9 mouse cellular contexts compared by ENCODE assay signal in genomic region chr2:31846692-31847660, GRCm38 (mm10). TPM values are rescaled to one million over a fixed set of nuclear protein-coding genes. Genes with fewer than 3 reads are reported as not detected.
DNase-seq lines count a peak whose midpoint lies in the region; ATAC-seq and TF ChIP-seq lines count a peak whose summit lies in the region.
"Had no signal": no experiment of that assay in that cellular context is flagged by ENCODE, and none has a peak within 500 bp of the region (broad histone marks: within the 10 kb centered on the region; RNA-seq: fewer than 3 reads in every experiment).

No protein-coding gene starts in this region.

- H3K27me3 ChIP-seq in heart, embryonic 11.5 days (ENCODE audit: control insufficient read depth, insufficient read depth, low read length), result peaks cover 53% of the 10 kb centered on the region
- H3K27me3 ChIP-seq in ES-Bruce4 (ENCODE audit: control insufficient read depth, insufficient read depth, low read length, poor library complexity, severe bottlenecking), result peaks cover 11% of the 10 kb centered on the region
- H3K27me3 ChIP-seq in hindbrain, embryonic 14.5 days (ENCODE audit: control insufficient read depth, insufficient read depth, low read length), result peaks cover 33% of the 10 kb centered on the region
- H3K27me3 ChIP-seq in midbrain, embryonic 16.5 days (ENCODE audit: control insufficient read depth, insufficient read depth, low read depth, low read length), result peaks cover 18% of the 10 kb centered on the region
- peaks cover 25% of the 10 kb centered on the region for H3K27me3 ChIP-seq in heart, adult 2 months (ENCODE audit: control insufficient read depth, insufficient read depth, low read length)

- no peak for DNase-seq in heart, postnatal 10 days
- DNase-seq in hindbrain, embryonic 14.5 days (ENCODE audit: low spot score), result no peak
- DNase-seq in right cerebral cortex, postnatal 10 days (ENCODE audit: low spot score in 2 of 2), result no peak
- no peak for DNase-seq in right cerebral cortex, postnatal 14 days
- no peak for DNase-seq in heart, adult 2 months

- H3K4me2 ChIP-seq in heart, embryonic 11.5 days, result peak overlapping the region; percentile 84
- H3K4me2 ChIP-seq in hindbrain, embryonic 14.5 days (replicated peaks), result peak overlapping the region; percentile 93
- H3K4me2 ChIP-seq in midbrain, embryonic 16.5 days (ENCODE audit: low read length), result peak overlapping the region; percentile 96

- H3K9ac ChIP-seq in heart, embryonic 11.5 days (ENCODE audit: low read depth, low read length), result no peak overlapping the region; the same call in 1 of the 2 replicates
- peak overlapping the region; percentile 65 for H3K9ac ChIP-seq in ES-Bruce4 (ENCODE audit: low read depth, poor library complexity, severe bottlenecking)
- H3K9ac ChIP-seq in hindbrain, embryonic 14.5 days, result peak overlapping the region; percentile 61
- peak overlapping the region; percentile 76 for H3K9ac ChIP-seq in midbrain, embryonic 16.5 days (ENCODE audit: low read depth, low read length)
- H3K9ac ChIP-seq in heart, adult 2 months (ENCODE audit: low read depth, low read length), result no peak overlapping the region

- no peak overlapping the region for H3K27ac ChIP-seq in heart, embryonic 11.5 days (ENCODE audit: low read depth, low read length)
- no peak overlapping the region for H3K27ac ChIP-seq in ES-Bruce4 (ENCODE audit: insufficient read depth, low read length)
- no peak overlapping the region for H3K27ac ChIP-seq in hindbrain, embryonic 14.5 days
- no peak overlapping the region; the same call in 1 of the 2 replicates for H3K27ac ChIP-seq in midbrain, embryonic 16.5 days (ENCODE audit: low read length)
- H3K27ac ChIP-seq in heart, adult 2 months, result no peak overlapping the region

- intact Hi-C loops in heart, postnatal 10 days (cut with DNase I), result loop anchor here (2.0 to 5.0 kb wide), 2 partner anchors 60 to 164 kb away; no protein-coding TSS in a partner anchor
- intact Hi-C loops in heart, adult 2 months (cut with DNase I), result no loop called here

- no peaks in the 10 kb centered on the region for H3K9me3 ChIP-seq in heart, embryonic 11.5 days (replicated peaks; ENCODE audit: control insufficient read depth, low read length)
- H3K9me3 ChIP-seq in ES-Bruce4 (replicated peaks; ENCODE audit: control insufficient read depth, insufficient read depth, low read length, poor library complexity, severe bottlenecking), result no peaks in the 10 kb centered on the region
- no peaks in the 10 kb centered on the region for H3K9me3 ChIP-seq in hindbrain, embryonic 14.5 days (ENCODE audit: control insufficient read depth, low read length)
- no peaks in the 10 kb centered on the region for H3K9me3 ChIP-seq in midbrain, embryonic 16.5 days (replicated peaks; ENCODE audit: control insufficient read depth, low read length, poor library complexity, severe bottlenecking)

- H3K4me1 ChIP-seq in heart, embryonic 11.5 days (ENCODE audit: control insufficient read depth, insufficient read depth, low read length), result peaks cover 14% of the 10 kb centered on the region
- no peaks in the 10 kb centered on the region for H3K4me1 ChIP-seq in ES-Bruce4 (ENCODE audit: control insufficient read depth, insufficient read depth, low read length)
- peaks cover 10% of the 10 kb centered on the region; the same call in 1 of the 2 replicates for H3K4me1 ChIP-seq in hindbrain, embryonic 14.5 days (replicated peaks; ENCODE audit: control insufficient read depth, insufficient read depth, low read length)
- peaks cover 16% of the 10 kb centered on the region; the same call in 1 of the 2 replicates for H3K4me1 ChIP-seq in midbrain, embryonic 16.5 days (ENCODE audit: control insufficient read depth, insufficient read depth, low read length)
- H3K4me1 ChIP-seq in heart, adult 2 months (ENCODE audit: control insufficient read depth, insufficient read depth, low read length), result no peaks in the 10 kb centered on the region

- 3% methylated on average over 34 of the region's 35 CpGs for WGBS in heart, embryonic 11.5 days (ENCODE audit: insufficient replicate concordance)
- 3% methylated on average over 35 of the region's 35 CpGs for WGBS in hindbrain, embryonic 14.5 days
- WGBS in midbrain, embryonic 16.5 days, result 3% methylated on average over 35 of the region's 35 CpGs
- WGBS in heart, adult 2 months, result 6% methylated on average over 35 of the region's 35 CpGs

- no peak for TF ChIP-seq CTCF in ES-Bruce4 (IDR thresholded peaks at IDR 0.05; ENCODE audit: low read depth, low read length)
- no peak for TF ChIP-seq CTCF in heart, adult 2 months (IDR thresholded peaks at IDR 0.05)

- no peak for TF ChIP-seq POLR2A in ES-Bruce4 (IDR thresholded peaks at IDR 0.05; ENCODE audit: insufficient read depth, low read length)
- TF ChIP-seq POLR2A in heart, adult 2 months (IDR thresholded peaks at IDR 0.05; ENCODE audit: insufficient read depth, low read depth, low read length), result no peak

- no peak for ATAC-seq in heart, embryonic 11.5 days (replicated peaks; ENCODE audit: insufficient number of reproducible peaks, low FRiP score, low TSS enrichment)
- ATAC-seq in hindbrain, embryonic 14.5 days (ENCODE audit: low FRiP score), result no peak
- ATAC-seq in midbrain, embryonic 16.5 days, result no peak

- peak overlapping the region; percentile 55 for H3K4me3 ChIP-seq in heart, embryonic 11.5 days (ENCODE audit: low read depth, low read length)
- H3K4me3 ChIP-seq in ES-Bruce4 (ENCODE audit: low read depth, low read length), result no peak overlapping the region
- H3K4me3 ChIP-seq in hindbrain, embryonic 14.5 days (replicated peaks; ENCODE audit: low read length), result peak overlapping the region; percentile 53
- peak overlapping the region; percentile 61 for H3K4me3 ChIP-seq in midbrain, embryonic 16.5 days (ENCODE audit: low read depth, low read length)
- no peak overlapping the region for H3K4me3 ChIP-seq in heart, adult 2 months

- no peaks in the 10 kb centered on the region for H3K36me3 ChIP-seq in heart, embryonic 11.5 days (ENCODE audit: control insufficient read depth, insufficient read depth, low read length)
- H3K36me3 ChIP-seq in ES-Bruce4 (ENCODE audit: control insufficient read depth, insufficient read depth, low read length, poor library complexity, severe bottlenecking), result no peaks in the 10 kb centered on the region
- no peaks in the 10 kb centered on the region for H3K36me3 ChIP-seq in hindbrain, embryonic 14.5 days (replicated peaks; ENCODE audit: control insufficient read depth, insufficient read depth)
- no peaks in the 10 kb centered on the region for H3K36me3 ChIP-seq in midbrain, embryonic 16.5 days (ENCODE audit: control insufficient read depth, insufficient read depth, low read length)
- no peaks in the 10 kb centered on the region for H3K36me3 ChIP-seq in heart, adult 2 months (ENCODE audit: control insufficient read depth, insufficient read depth, low read length)

- TF ChIP-seq EP300 in ES-Bruce4 (IDR thresholded peaks at IDR 0.05; ENCODE audit: insufficient read depth, low read depth, low read length), result no peak
- no peak for TF ChIP-seq EP300 in heart, adult 2 months (IDR thresholded peaks at IDR 0.05; ENCODE audit: insufficient read depth, low read depth, low read length)

- no peaks in the 10 kb centered on the region for H3K79me2 ChIP-seq in heart, adult 2 months (replicated peaks; ENCODE audit: control insufficient read depth, insufficient read depth, low read length)

RNA-seq across cellular contexts. Expression of gene Fibcd1, which starts 1.2 kb away (rescaled TPM):
- 0.06 TPM in 1 of 2 replicates, not detected in the other for polyA plus RNA-seq in heart, embryonic 11.5 days (2014; fragmentation: Nextera tagmentation; extraction: Ambion mirVana)
- not detected for total RNA-seq in heart, postnatal 10 days (2021)
- polyA plus RNA-seq in ES-Bruce4 (2011; ENCODE audit: insufficient read depth, insufficient read length, low read depth, missing spikeins), result not detected in 2 replicates
- polyA plus RNA-seq in hindbrain, embryonic 14.5 days (2014; fragmentation: Nextera tagmentation; extraction: Ambion mirVana), result 5.0 and 5.6 TPM in 2 replicates
- 16.4 and 20.9 TPM in 2 replicates for polyA plus RNA-seq in midbrain, embryonic 16.5 days (2015; fragmentation: Nextera tagmentation; extraction: Ambion mirVana)
- not detected for total RNA-seq in heart, adult 2 months (2021)
- polyA plus RNA-seq in heart, adult 2 months (2012; rRNA removed), result not detected in 2 replicates
- total RNA-seq: monocyte, adult 5-6 weeks had no signal

RNA-seq across cellular contexts. Expression of gene Qrfp, which starts 36.6 kb away (rescaled TPM):
- not detected in 2 replicates for polyA plus RNA-seq in heart, embryonic 11.5 days (2014; fragmentation: Nextera tagmentation; extraction: Ambion mirVana)
- total RNA-seq in heart, postnatal 10 days (2021), result not detected
- polyA plus RNA-seq in ES-Bruce4 (2011; ENCODE audit: insufficient read depth, insufficient read length, low read depth, missing spikeins), result not detected in 2 replicates
- polyA plus RNA-seq in hindbrain, embryonic 14.5 days (2014; fragmentation: Nextera tagmentation; extraction: Ambion mirVana), result not detected in 2 replicates
- polyA plus RNA-seq in midbrain, embryonic 16.5 days (2015; fragmentation: Nextera tagmentation; extraction: Ambion mirVana), result 0.14 and 0.18 TPM in 2 replicates
- total RNA-seq in heart, adult 2 months (2021), result not detected
- polyA plus RNA-seq in heart, adult 2 months (2012; rRNA removed), result 0.04 TPM in 1 of 2 replicates, not detected in the other

RNA-seq across cellular contexts. Expression of gene Lamc3, which starts 40.1 kb away (rescaled TPM):
- polyA plus RNA-seq in heart, embryonic 11.5 days (2014; fragmentation: Nextera tagmentation; extraction: Ambion mirVana), result 1.0 and 1.5 TPM in 2 replicates
- 1 to 10 TPM in 1 of 2 experiments, under 1 TPM in 1; 0.79 to 1.2 TPM for total RNA-seq in heart, postnatal 10 days (2021)
- not detected in 2 replicates for polyA plus RNA-seq in ES-Bruce4 (2011; ENCODE audit: insufficient read depth, insufficient read length, low read depth, missing spikeins)
- 4.9 and 6.1 TPM in 2 replicates for polyA plus RNA-seq in hindbrain, embryonic 14.5 days (2014; fragmentation: Nextera tagmentation; extraction: Ambion mirVana)
- 3.9 and 4.0 TPM in 2 replicates for polyA plus RNA-seq in midbrain, embryonic 16.5 days (2015; fragmentation: Nextera tagmentation; extraction: Ambion mirVana)
- under 1 TPM; 0.36 to 0.57 TPM for total RNA-seq in heart, adult 2 months (2021)
- 1.2 and 2.3 TPM in 2 replicates for polyA plus RNA-seq in heart, adult 2 months (2012; rRNA removed)
- total RNA-seq: monocyte, adult 5-6 weeks had no signal

Comparison
In these comparisons a context has a peak if more than half of its experiments do, and no peak if none do; other contexts are left out.
1. H3K4me3 ChIP-seq: peak in heart, embryonic 11.5 days (single experiment), hindbrain, embryonic 14.5 days (single experiment) and midbrain, embryonic 16.5 days (single experiment); none in ES-Bruce4 (single experiment) and heart, adult 2 months (single experiment).
2. H3K9ac ChIP-seq: peak in ES-Bruce4 (single experiment), hindbrain, embryonic 14.5 days (single experiment) and midbrain, embryonic 16.5 days (single experiment); none in heart, embryonic 11.5 days (single experiment) and heart, adult 2 months (single experiment).
3. Peak in every context shown above with its lines, with median percentiles within 50 percentile points of each other: H3K4me2 ChIP-seq.